Mouse (Mus musculus): ENCODE measurements at regions not wholly inside any gene's neighbourhood (a gene's known extent, or its start where the extent isn't known, plus 50 kb on each side); places are given as distances from the start of the nearest gene placed in this dataset.

GRCm38 (mm10) chr4:27715696-27716095 lies 1097.2 kb upstream of the Epha7 start:
- no peaks in the 10 kb centered on the region for H3K27me3 ChIP-seq (ENCODE audit: control insufficient read depth, insufficient read depth, low read length)
- H3K9me3 ChIP-seq (ENCODE audit: control insufficient read depth, low read length) = no peaks in the 10 kb centered on the region
- H3K4me1 ChIP-seq (ENCODE audit: control insufficient read depth, insufficient read depth, low read length) = no peaks in the 10 kb centered on the region
- no peaks in the 10 kb centered on the region for H3K36me3 ChIP-seq (ENCODE audit: control insufficient read depth, insufficient read depth, low read length)
- no peak overlapping the region for H3K4me3 ChIP-seq (ENCODE audit: low read depth, low read length)
- DNase-seq (ENCODE audit: low spot score, missing footprints) (no peak), ATAC-seq (ENCODE audit: low FRiP score) (no peak)
- no peak overlapping the region for H3K9ac ChIP-seq (ENCODE audit: low read length)
- H3K4me2 ChIP-seq = no peak overlapping the region
- H3K27ac ChIP-seq (ENCODE audit: low read depth, low read length) = no peak overlapping the region

GRCm38 (mm10) chr4:27727761-27728160 lies 1085.2 kb upstream of the Epha7 start:
- H3K27me3 ChIP-seq (ENCODE audit: control insufficient read depth, insufficient read depth, low read length) = no peaks in the 10 kb centered on the region
- no peaks in the 10 kb centered on the region for H3K4me1 ChIP-seq (ENCODE audit: control insufficient read depth, insufficient read depth, low read length)
- no peak for DNase-seq (ENCODE audit: low spot score, missing footprints)
- no peak overlapping the region for H3K27ac ChIP-seq (ENCODE audit: low read depth, low read length)
- H3K36me3 ChIP-seq (ENCODE audit: control insufficient read depth, insufficient read depth, low read length) = no peaks in the 10 kb centered on the region
- no peak overlapping the region for H3K9ac ChIP-seq (ENCODE audit: low read length)
- WGBS = 90% methylated on average over 3 of the region's 3 CpGs
- H3K4me3 ChIP-seq (ENCODE audit: low read depth, low read length) = no peak overlapping the region
- H3K9me3 ChIP-seq (ENCODE audit: control insufficient read depth, low read length) = no peaks in the 10 kb centered on the region
- ATAC-seq (ENCODE audit: low FRiP score) = no peak
- H3K4me2 ChIP-seq = no peak overlapping the region

- H3K27ac ChIP-seq (ENCODE audit: low read depth, low read length) = no peak overlapping the region
- H3K4me3 ChIP-seq (ENCODE audit: low read depth, low read length) = no peak overlapping the region
- H3K9me3 ChIP-seq (ENCODE audit: control insufficient read depth, low read length) = no peaks in the 10 kb centered on the region
- no peak overlapping the region for H3K4me2 ChIP-seq
- no peak overlapping the region for H3K9ac ChIP-seq (ENCODE audit: low read length)
- no peaks in the 10 kb centered on the region for H3K36me3 ChIP-seq (ENCODE audit: control insufficient read depth, insufficient read depth, low read length)
- ATAC-seq (ENCODE audit: low FRiP score) = 0 out of 2 replicates have a peak, but pooled peaks have one; percentile 57
- DNase-seq (ENCODE audit: low spot score, missing footprints) = no peak
- H3K4me1 ChIP-seq (ENCODE audit: control insufficient read depth, insufficient read depth, low read length) = no peaks in the 10 kb centered on the region
- no peaks in the 10 kb centered on the region for H3K27me3 ChIP-seq (ENCODE audit: control insufficient read depth, insufficient read depth, low read length)
Measured at GRCm38 (mm10) chr4:27734143-27734542, 1078.8 kb upstream of the Epha7 start.

GRCm38 (mm10) chr4:27781874-27782273 lies 1031.1 kb upstream of the Epha7 start:
- WGBS = 81% methylated on average over 2 of the region's 2 CpGs
- Histone ChIP-seq H3K4me2 (no peak overlapping the region), H3K27ac (ENCODE audit: low read depth, low read length) (no peak overlapping the region), H3K4me1 (ENCODE audit: control insufficient read depth, insufficient read depth, low read length) (peaks cover 4% of the 10 kb centered on the region; the same call in 1 of the 2 replicates), H3K9ac (ENCODE audit: low read length) (no peak overlapping the region), H3K27me3 (ENCODE audit: control insufficient read depth, insufficient read depth, low read length) (no peaks in the 10 kb centered on the region), H3K9me3 (ENCODE audit: control insufficient read depth, low read length) (no peaks in the 10 kb centered on the region), H3K36me3 (ENCODE audit: control insufficient read depth, insufficient read depth, low read length) (no peaks in the 10 kb centered on the region), H3K4me3 (ENCODE audit: low read depth, low read length) (no peak overlapping the region)
- DNase-seq (ENCODE audit: low spot score, missing footprints) (no peak), ATAC-seq (ENCODE audit: low FRiP score) (no peak)

- Histone ChIP-seq H3K9ac (ENCODE audit: low read length) (no peak overlapping the region), H3K36me3 (ENCODE audit: control insufficient read depth, insufficient read depth, low read length) (no peaks in the 10 kb centered on the region), H3K4me2 (no peak overlapping the region), H3K27ac (ENCODE audit: low read depth, low read length) (no peak overlapping the region), H3K9me3 (ENCODE audit: control insufficient read depth, low read length) (no peaks in the 10 kb centered on the region), H3K27me3 (ENCODE audit: control insufficient read depth, insufficient read depth, low read length) (no peaks in the 10 kb centered on the region), H3K4me3 (ENCODE audit: low read depth, low read length) (no peak overlapping the region), H3K4me1 (ENCODE audit: control insufficient read depth, insufficient read depth, low read length) (peaks cover 4% of the 10 kb centered on the region; the same call in 1 of the 2 replicates)
- ATAC-seq (ENCODE audit: low FRiP score) = peak; percentile 87
- WGBS = 35% methylated on average over 4 of the region's 4 CpGs
- DNase-seq (ENCODE audit: low spot score, missing footprints) = peak; percentile 95
Measured at GRCm38 (mm10) chr4:27787070-27787469, 1025.9 kb upstream of the Epha7 start.
